Mouse (Mus musculus) megakaryocyte progenitor cell, adult 5-6 weeks (primary cell): ENCODE results near the gene Olfr286. TPM values are rescaled to one million over a fixed set of nuclear protein-coding genes. Genes with fewer than 3 reads are reported as not detected.

ENCODE experiments used
- ATAC-seq: replicated peaks from 2 replicates; pipeline ENCODE4 v1.8.0; 2016; ENCODE audit warnings: mild to moderate bottlenecking, moderate TSS enrichment, inconsistent platforms; ENCODE audit not compliant: poor library complexity
- total RNA-seq, 2 experiments: library from RNA; stranded (forward) in 1 of 2; stranded (reverse) in 1 of 2; fragments of 157-497, 149-512 nt in 1 of 2; fragments of 200-1000 nt in 1 of 2; gene quantifications; 2 replicates each; pipeline versions ENCODE4 v1.2.3 to v1.2.4; 2015 to 2017

The Olfr286 gene
- total RNA-seq (2015) (not detected in 2 replicates), total RNA-seq (2017) (not detected in 2 replicates)

DNA sequence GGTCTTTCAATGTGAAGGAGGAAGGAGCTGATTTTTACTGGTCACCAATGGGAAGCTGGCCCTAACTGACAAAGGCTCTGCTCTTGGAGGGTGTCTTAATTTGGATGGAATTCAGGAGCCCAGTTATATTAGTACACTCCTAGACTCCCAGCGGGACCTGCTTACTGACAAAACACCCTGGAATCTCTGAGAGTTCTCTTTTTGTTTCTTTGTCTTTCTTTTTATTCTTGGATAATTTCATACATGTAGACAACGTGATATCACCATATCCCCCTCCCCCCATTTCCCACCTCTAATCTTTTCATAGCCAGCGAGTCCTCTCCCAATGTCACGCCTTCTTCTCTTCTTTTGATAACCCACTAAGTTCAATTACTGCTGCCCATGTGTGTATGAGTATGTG, at the start of gene Olfr286:
Olfr286 (minus strand) TSS at position 101 of the 400 bp plus-strand sequence.
- no peak for ATAC-seq

DNA sequence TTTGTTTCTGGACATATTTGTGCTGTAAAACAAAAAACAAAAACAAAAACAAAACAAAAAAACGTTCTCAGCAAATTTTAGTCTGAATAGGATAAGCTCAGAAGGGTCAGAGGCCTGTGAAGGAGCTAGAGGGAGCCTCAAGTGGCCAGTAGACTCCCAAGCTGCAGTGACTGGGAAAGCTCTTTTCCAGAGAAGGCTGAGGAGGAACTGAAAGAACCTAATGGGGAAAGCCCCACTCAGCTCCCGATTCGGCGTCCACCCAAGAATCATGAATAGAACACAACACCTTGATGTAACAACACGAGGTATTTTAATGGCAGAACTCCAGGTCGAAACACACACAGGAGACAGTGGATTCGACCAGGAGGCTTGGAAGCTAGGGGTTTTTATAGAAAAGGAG, 23.5 kb upstream of the Olfr286 start:
- no peak for ATAC-seq

- ATAC-seq: no peak
Measured at GRCm38 (mm10) chr15:98257193-98257592, 22.9 kb upstream of the Olfr286 start, which contains the start of gene H1fnt. Gene H1fnt, minus strand, starts transcription at chr15:98257293.

- no peak for ATAC-seq
Measured at GRCm38 (mm10) chr15:98256271-98256670, 22.0 kb upstream of the Olfr286 start.

- ATAC-seq: peak; percentile 11; the same call in 1 of the 2 replicates
Measured at GRCm38 (mm10) chr15:98235442-98235841, 1.2 kb upstream of the Olfr286 start.

DNA sequence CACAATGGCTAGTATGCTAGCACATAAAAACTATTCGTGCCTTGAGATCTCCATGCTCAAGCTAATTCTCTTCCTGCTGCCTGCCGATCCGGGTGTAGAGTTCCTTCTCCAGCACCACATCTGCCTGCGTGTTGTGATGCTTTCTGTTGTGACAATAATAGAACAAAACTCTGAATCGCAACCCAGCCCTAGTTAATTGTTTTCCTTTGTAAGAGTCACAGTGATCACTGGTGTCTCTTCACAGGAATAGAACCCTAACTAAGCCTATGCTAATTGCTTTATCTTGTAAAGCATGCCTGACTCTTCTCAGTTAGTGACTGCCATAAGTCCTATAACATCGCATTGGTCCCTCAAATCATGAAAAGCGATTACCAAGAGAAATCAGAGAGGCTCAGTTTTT, 8.2 kb downstream of the Olfr286 start:
- no peak for ATAC-seq

DNA sequence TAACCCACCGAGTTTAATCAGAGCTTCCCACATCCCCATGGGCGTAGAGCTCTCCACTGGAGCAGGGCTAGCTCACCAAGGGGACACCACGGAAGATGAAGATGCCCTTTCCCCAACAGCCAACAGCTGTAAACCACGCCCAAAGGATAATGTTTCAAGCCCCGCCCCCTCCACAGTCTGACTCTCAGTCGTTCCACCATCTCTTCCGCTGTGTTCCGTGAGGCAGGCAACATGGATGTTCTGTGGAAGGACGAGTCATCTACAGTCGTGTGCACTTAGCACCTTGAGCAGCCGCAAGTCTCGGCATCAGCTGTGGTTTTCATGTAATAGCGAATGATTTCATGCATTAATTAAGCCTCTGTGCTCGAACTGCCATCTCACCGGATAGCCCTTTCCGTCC, 8.6 kb downstream of the Olfr286 start:
- no peak for ATAC-seq

GRCm38 (mm10) chr15:98222377-98222776, 11.9 kb downstream of the Olfr286 start:
- no peak for ATAC-seq

DNA sequence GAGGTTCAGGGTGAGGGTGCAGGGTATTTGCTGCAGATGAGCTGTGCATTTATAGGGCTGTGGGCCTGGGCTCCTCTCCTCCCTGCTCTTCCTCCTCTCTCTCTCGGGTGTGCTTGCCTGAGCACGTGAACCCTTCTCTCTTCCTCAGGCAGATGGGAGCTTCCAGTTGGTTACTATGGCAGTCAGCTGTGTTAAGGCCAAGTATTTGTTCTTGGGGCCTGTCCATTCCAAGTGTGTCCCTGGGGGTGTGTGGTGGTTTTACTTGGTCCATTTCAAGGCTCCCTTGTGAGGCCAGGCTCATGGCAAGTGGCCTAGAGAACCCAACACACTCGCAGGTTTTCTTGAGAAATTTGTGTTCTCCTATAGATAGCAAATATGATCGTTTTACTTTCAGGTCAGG, 13.4 kb downstream of the Olfr286 start, which contains the start of the genes Gm44579 and Olfr287:
Gm44579 (minus strand) TSS at position 101 of the 400 bp plus-strand sequence.
Olfr287 (minus strand) TSS at position 180 of the 400 bp plus-strand sequence.
- no peak for ATAC-seq

GRCm38 (mm10) chr15:98214130-98214529, 20.1 kb downstream of the Olfr286 start:
- no peak for ATAC-seq

DNA sequence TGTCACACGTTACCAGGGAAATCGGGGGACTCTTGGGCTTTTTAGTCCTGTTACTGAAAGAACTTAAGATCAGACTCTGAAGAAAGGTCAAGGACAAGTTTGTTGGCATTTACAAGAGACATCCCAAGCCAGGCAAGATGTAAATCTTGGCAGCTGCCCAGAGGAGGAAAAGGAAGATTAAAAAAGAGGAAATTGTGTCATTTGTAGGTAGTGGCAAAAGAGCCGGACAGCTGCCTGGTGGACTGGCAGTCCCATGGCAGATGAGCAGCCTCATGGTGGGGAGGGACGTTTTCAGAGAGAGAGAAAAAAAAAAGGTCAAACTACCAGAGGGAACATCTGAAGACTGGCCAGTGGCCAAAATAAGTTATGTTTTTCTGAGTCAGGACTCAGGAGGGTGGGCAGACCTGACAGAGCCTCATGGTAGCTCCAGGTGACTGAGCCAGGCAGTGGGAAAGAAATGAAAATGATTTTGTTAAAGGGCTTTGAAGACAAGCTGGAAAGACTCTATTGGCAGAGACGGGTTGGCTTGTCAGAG, 20.8 kb downstream of the Olfr286 start:
- 0 out of 2 replicates have a peak, but pooled peaks have one; percentile 23 for ATAC-seq

DNA sequence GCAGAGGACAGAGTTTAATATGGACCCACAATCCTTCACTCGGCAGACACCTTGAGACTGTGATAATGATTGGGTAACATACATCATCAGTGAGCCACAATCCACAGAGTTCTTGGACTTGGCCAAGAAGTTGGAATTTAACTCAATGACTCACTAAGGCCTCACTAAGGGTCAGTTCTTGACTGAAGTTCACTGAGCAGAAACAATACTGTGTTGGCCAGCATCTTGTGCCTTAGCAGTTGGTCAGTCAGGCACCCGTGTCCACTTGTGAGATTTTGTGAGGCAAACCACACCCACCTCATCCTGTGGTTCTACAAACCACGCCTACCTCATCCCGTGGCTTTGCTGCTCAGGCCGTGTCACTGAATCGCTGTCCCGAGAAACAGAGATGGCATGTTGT, 24.6 kb downstream of the Olfr286 start:
- no peak for ATAC-seq

GRCm38 (mm10) chr15:98195442-98195841, 38.8 kb downstream of the Olfr286 start, which contains the start of gene Olfr288:
Gene Olfr288, minus strand, starts transcription at chr15:98195542.
- no peak for ATAC-seq

GRCm38 (mm10) chr15:98184456-98184855, 49.8 kb downstream of the Olfr286 start:
- no peak for ATAC-seq

GRCm38 (mm10) chr15:98181856-98182570, 52.2 kb downstream of the Olfr286 start:
- no peak for ATAC-seq

GRCm38 (mm10) chr15:98181132-98181711, 53.0 kb downstream of the Olfr286 start:
- ATAC-seq: peak; percentile 99

DNA sequence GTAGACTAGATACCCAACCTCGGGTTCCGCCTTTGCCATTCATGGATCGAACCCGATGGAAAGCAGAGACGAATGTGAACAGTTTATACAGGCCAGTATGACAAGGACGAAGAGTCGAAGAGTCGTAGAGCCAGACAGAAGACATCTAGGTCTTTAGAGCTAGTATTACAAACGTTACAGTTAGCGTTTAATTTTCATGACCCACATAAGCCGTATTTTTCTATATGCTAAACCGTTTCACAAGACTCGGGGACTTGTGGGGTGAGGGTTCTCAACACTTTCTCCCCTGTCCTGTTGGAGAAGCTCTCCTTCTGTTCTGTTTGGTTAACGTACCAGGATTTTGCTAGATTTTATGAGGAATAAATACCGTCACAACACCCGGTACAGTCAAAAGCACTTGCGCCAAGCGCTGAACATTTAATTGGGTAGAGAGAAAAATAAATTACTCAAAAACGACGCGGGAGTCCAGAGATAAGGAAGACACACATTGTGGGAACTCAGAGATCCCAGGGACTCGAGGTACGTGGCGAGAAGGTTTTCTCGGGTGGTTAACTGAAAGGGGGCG, 53.6 kb downstream of the Olfr286 start:
- ATAC-seq: no peak

DNA sequence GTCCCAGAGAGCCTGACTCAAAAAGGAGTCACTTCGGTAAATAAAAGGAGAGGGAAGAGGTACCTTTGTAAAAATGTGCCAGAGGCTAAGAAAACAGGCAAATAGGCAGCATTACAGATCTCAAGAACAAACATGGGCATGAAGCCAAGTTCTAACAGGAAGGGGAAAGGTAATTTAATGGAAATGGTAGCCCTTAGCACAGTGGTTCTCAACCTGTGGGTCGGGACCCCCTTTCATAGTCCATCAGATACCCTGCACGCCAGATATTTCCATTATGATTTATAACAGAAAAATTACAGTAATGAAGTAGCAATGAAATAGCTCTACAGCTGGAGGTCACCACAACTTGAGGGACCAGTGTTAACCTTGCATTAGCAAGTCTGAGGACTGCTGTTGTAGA, 56.9 kb downstream of the Olfr286 start:
- no peak for ATAC-seq
